Mouse (Mus musculus) megakaryocyte-erythroid progenitor cell, adult 5 weeks (primary cell): ENCODE results near the gene Wnt9a. TPM values are rescaled to one million over a fixed set of nuclear protein-coding genes. Genes with fewer than 3 reads are reported as not detected.

Experiments used
- polyA plus RNA-seq: library from polyadenylated mRNA; stranded (reverse); fragments of >175 nt; gene quantifications from 2 replicates; pipeline ENCODE4 v1.2.3, GENCODE M21; 2012

The Wnt9a gene
- polyA plus RNA-seq = 0.05 and 0.13 TPM in 2 replicates

GRCm38 (mm10) chr11:59306461-59307421 is at the start of gene Wnt9a:
TSS of gene Wnt9a (plus strand) at chr11:59306928.

GRCm38 (mm10) chr11:59290702-59291303 is 15.9 kb upstream of the Wnt9a start, which contains the start of gene Wnt3a:
TSS of gene Wnt3a (minus strand) at chr11:59290752.

GRCm38 (mm10) chr11:59375475-59375874 is 68.7 kb downstream of the Wnt9a start, which contains the start of gene Prss38:
TSS of gene Prss38 (minus strand) at chr11:59375657.

Other genes with a start within 250 kb of the Wnt9a start
- 0.23 and 0.43 TPM in 2 replicates for gene Obscn, start 170.5 kb upstream of the Wnt9a start, polyA plus RNA-seq
- 11.0 and 12.0 TPM in 2 replicates for gene Iba57, start 143.2 kb upstream of the Wnt9a start, polyA plus RNA-seq
- 0.06 TPM in 1 of 2 replicates, not detected in the other for gene Gjc2, start 123.7 kb upstream of the Wnt9a start, polyA plus RNA-seq
- gene Guk1, start 114.7 kb upstream of the Wnt9a start, polyA plus RNA-seq = 99.1 and 101 TPM in 2 replicates
- 36.9 and 39.6 TPM in 2 replicates for gene Mrpl55, start 104.4 kb upstream of the Wnt9a start, polyA plus RNA-seq
- gene 2310033P09Rik, start 98.6 kb upstream of the Wnt9a start, polyA plus RNA-seq = 38.4 and 54.5 TPM in 2 replicates
- 150 and 169 TPM in 2 replicates for gene Arf1, start 78.7 kb upstream of the Wnt9a start, polyA plus RNA-seq
- not detected in 2 replicates for gene Wnt3a, start 16.2 kb upstream of the Wnt9a start, polyA plus RNA-seq
- not detected in 2 replicates for gene Prss38, start 68.7 kb downstream of the Wnt9a start, polyA plus RNA-seq
- 3.8 and 4.7 TPM in 2 replicates for gene Jmjd4, start 143.1 kb downstream of the Wnt9a start, polyA plus RNA-seq
- 4.4 and 5.1 TPM in 2 replicates for gene Snap47, start 144.3 kb downstream of the Wnt9a start, polyA plus RNA-seq
- gene Zfp867, start 165.5 kb downstream of the Wnt9a start, polyA plus RNA-seq = 0.01 and 0.06 TPM in 2 replicates
- gene Zkscan17, start 219.8 kb downstream of the Wnt9a start, polyA plus RNA-seq = 71.6 and 85.9 TPM in 2 replicates
- gene Nlrp3, start 234.6 kb downstream of the Wnt9a start, polyA plus RNA-seq = 6.3 and 9.5 TPM in 2 replicates